Mouse (Mus musculus): Measurements from ENCODE around the gene Cdh13. TPM values are rescaled to one million over a fixed set of nuclear protein-coding genes. Genes with fewer than 3 reads are reported as not detected.
"Not testable (repeated sequence)": the region's sequence is repeated elsewhere in the genome, so short reads cannot be mapped to it uniquely, and the experiment has no call there.

Cdh13 gene
- polyA plus RNA-seq, 1 experiment: not detected

DNA sequence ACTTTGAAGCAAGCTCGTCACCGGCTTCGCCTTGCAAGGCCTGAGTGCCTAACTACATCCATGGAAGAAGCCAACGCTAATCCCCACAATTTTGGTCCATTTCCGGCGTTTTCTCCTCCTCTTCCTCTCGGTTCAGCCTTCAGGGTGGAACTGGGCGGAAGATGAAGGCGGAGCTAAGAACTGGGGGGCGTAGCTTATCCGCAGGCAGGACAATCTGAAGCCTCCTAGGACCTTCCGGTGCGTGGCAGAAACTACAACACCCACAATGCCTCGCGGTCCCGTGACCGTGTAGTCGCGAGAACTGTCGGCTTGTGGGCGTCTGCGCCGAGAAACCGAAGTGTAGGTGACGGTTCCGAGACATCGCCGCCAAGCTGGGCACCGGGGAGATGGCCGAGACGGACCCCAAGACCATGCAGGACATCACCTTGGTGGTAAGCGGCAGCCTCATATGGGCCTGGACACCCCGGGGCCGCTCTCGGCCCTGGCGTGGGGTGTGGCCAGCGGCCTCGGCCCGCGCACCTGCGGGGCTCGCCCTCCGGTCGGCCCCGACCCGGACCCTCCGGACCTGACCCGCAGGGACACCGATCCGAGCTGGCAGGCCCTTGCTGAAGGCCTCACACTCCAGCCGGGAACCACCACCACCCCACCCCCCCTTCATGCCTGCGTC, 1060.8 kb downstream of the Cdh13 start, which contains the start of gene Hsbp1:
TSS of gene Hsbp1 (plus strand) at position 299 of the 667 bp plus-strand sequence.
- peaks cover 30% of the 10 kb centered on the region for H3K36me3 ChIP-seq (ENCODE audit: control insufficient read depth)
- peaks cover 22% of the 10 kb centered on the region for H3K4me1 ChIP-seq (ENCODE audit: control insufficient read depth)
- peaks cover 18% of the 10 kb centered on the region for H3K9me3 ChIP-seq (ENCODE audit: control insufficient read depth, low read length)
- peak within 1 kb of the TSS; percentile 70 for H3K4me3 ChIP-seq (replicated peaks)
- H3K27me3 ChIP-seq (ENCODE audit: control insufficient read depth): peaks cover 4% of the 10 kb centered on the region; the same call in 1 of the 2 replicates
- TF ChIP-seq GATA1 (IDR thresholded peaks at IDR 0.05; ENCODE audit: low read length) (no peak), TAL1 (IDR thresholded peaks at IDR 0.05; ENCODE audit: low read length) (no peak)

- TF ChIP-seq TAL1 (IDR thresholded peaks at IDR 0.05; ENCODE audit: low read length) (no peak), GATA1 (IDR thresholded peaks at IDR 0.05; ENCODE audit: low read length) (no peak)
- H3K9me3 ChIP-seq (ENCODE audit: control insufficient read depth, low read length): peaks cover 15% of the 10 kb centered on the region
- H3K36me3 ChIP-seq (ENCODE audit: control insufficient read depth): peaks cover 36% of the 10 kb centered on the region
- peaks cover 4% of the 10 kb centered on the region; the same call in 1 of the 2 replicates for H3K27me3 ChIP-seq (ENCODE audit: control insufficient read depth)
- H3K4me3 ChIP-seq (replicated peaks): peak overlapping the region; percentile 70
- H3K4me1 ChIP-seq (ENCODE audit: control insufficient read depth): peaks cover 29% of the 10 kb centered on the region
These were observed 1061.6 kb downstream of the Cdh13 start for GRCm38 (mm10) chr8:119345029-119345682.

DNA sequence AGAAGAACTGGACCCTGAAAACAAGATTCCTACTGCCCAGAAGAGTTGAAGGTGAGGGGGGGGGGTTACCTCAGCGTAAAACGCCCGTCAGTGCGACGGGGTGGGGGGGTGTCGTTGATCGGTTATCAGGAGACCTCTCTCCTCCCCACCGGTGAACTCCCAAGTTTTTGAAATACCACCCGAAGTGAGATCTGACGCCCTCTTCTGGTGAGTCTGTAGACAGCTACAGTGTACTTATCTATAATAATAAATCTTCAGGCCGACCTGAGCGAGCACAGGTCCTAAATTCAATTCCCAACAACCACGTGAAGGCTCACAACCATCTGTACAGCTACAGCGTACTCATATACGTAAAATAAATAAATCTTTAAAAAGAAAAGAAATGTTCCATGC, 1062.1 kb downstream of the Cdh13 start:
- Histone ChIP-seq H3K27me3 (ENCODE audit: control insufficient read depth) (peaks cover 4% of the 10 kb centered on the region; the same call in 1 of the 2 replicates), H3K9me3 (ENCODE audit: control insufficient read depth, low read length) (peaks cover 15% of the 10 kb centered on the region), H3K36me3 (ENCODE audit: control insufficient read depth) (peaks cover 39% of the 10 kb centered on the region), H3K4me1 (ENCODE audit: control insufficient read depth) (peaks cover 32% of the 10 kb centered on the region), H3K4me3 (replicated peaks) (peak overlapping the region; percentile 70)
- TF ChIP-seq TAL1 (IDR thresholded peaks at IDR 0.05; ENCODE audit: low read length) (no peak), GATA1 (IDR thresholded peaks at IDR 0.05; ENCODE audit: low read length) (no peak)

- Histone ChIP-seq H3K4me3 (replicated peaks) (no peak overlapping the region), H3K36me3 (ENCODE audit: control insufficient read depth) (peaks cover 37% of the 10 kb centered on the region), H3K9me3 (ENCODE audit: control insufficient read depth, low read length) (no peaks in the 10 kb centered on the region), H3K4me1 (ENCODE audit: control insufficient read depth) (peaks cover 34% of the 10 kb centered on the region), H3K27me3 (ENCODE audit: control insufficient read depth) (no peaks in the 10 kb centered on the region)
- no peak for TF ChIP-seq TAL1 (IDR thresholded peaks at IDR 0.05; ENCODE audit: low read length)
- no peak for TF ChIP-seq GATA1 (IDR thresholded peaks at IDR 0.05; ENCODE audit: low read length)
These were observed 1068.1 kb downstream of the Cdh13 start for GRCm38 (mm10) chr8:119351647-119352046.

GRCm38 (mm10) chr8:119352977-119353658, 1069.6 kb downstream of the Cdh13 start:
- Histone ChIP-seq H3K36me3 (ENCODE audit: control insufficient read depth) (peaks cover 22% of the 10 kb centered on the region), H3K4me1 (ENCODE audit: control insufficient read depth) (peaks cover 34% of the 10 kb centered on the region), H3K4me3 (replicated peaks) (no peak overlapping the region), H3K27me3 (ENCODE audit: control insufficient read depth) (no peaks in the 10 kb centered on the region), H3K9me3 (ENCODE audit: control insufficient read depth, low read length) (no peaks in the 10 kb centered on the region)
- TF ChIP-seq GATA1 (IDR thresholded peaks at IDR 0.05; ENCODE audit: low read length) (no peak), TAL1 (IDR thresholded peaks at IDR 0.05; ENCODE audit: low read length) (no peak)

- no peak overlapping the region for H3K4me3 ChIP-seq (replicated peaks)
- TF ChIP-seq TAL1 (IDR thresholded peaks at IDR 0.05; ENCODE audit: low read length) (no peak), GATA1 (IDR thresholded peaks at IDR 0.05; ENCODE audit: low read length) (no peak)
- no peaks in the 10 kb centered on the region for H3K9me3 ChIP-seq (ENCODE audit: control insufficient read depth, low read length)
These were observed 1070.1 kb downstream of the Cdh13 start for GRCm38 (mm10) chr8:119353659-119354023.

DNA sequence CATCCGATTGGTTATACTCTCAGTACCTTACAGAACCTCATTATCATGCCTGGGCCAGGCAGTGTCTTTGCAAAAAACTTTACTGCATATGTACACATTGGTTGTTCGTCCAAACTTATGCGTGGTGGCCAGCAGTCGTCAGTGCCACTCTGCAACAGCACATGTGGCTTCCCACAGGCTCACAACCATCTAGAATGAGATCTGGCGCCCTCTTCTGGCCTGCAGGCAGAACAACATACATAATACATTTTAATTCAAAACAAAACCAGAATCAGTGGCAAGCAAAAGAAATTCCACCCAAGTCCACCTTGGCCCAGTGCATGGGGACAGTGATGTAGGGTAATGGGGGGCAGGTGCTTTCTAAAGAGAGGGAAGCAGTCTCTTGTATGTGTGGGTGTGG, 1073.1 kb downstream of the Cdh13 start:
- H3K9me3 ChIP-seq (ENCODE audit: control insufficient read depth, low read length); H3K36me3 ChIP-seq (ENCODE audit: control insufficient read depth); H3K27me3 ChIP-seq (ENCODE audit: control insufficient read depth); H3K4me3 ChIP-seq (replicated peaks): not testable (repeated sequence)
- peaks cover 21% of the 10 kb centered on the region for H3K4me1 ChIP-seq (ENCODE audit: control insufficient read depth)

More at GRCm38 (mm10) chr8:119353659-119354023, 1070.1 kb downstream of the Cdh13 start:
- peaks cover 34% of the 10 kb centered on the region for H3K4me1 ChIP-seq (ENCODE audit: control insufficient read depth)
- H3K36me3 ChIP-seq (ENCODE audit: control insufficient read depth): peaks cover 17% of the 10 kb centered on the region
- no peaks in the 10 kb centered on the region for H3K27me3 ChIP-seq (ENCODE audit: control insufficient read depth)

- Histone ChIP-seq H3K27me3 (ENCODE audit: control insufficient read depth) (no peaks in the 10 kb centered on the region), H3K4me3 (replicated peaks) (no peak overlapping the region), H3K4me1 (ENCODE audit: control insufficient read depth) (peaks cover 18% of the 10 kb centered on the region), H3K9me3 (ENCODE audit: control insufficient read depth, low read length) (no peaks in the 10 kb centered on the region), H3K36me3 (ENCODE audit: control insufficient read depth) (no peaks in the 10 kb centered on the region)
- no peak for TF ChIP-seq GATA1 (IDR thresholded peaks at IDR 0.05; ENCODE audit: low read length)
- TF ChIP-seq TAL1 (IDR thresholded peaks at IDR 0.05; ENCODE audit: low read length): no peak
These were observed 1074.6 kb downstream of the Cdh13 start for GRCm38 (mm10) chr8:119358175-119358574.

DNA sequence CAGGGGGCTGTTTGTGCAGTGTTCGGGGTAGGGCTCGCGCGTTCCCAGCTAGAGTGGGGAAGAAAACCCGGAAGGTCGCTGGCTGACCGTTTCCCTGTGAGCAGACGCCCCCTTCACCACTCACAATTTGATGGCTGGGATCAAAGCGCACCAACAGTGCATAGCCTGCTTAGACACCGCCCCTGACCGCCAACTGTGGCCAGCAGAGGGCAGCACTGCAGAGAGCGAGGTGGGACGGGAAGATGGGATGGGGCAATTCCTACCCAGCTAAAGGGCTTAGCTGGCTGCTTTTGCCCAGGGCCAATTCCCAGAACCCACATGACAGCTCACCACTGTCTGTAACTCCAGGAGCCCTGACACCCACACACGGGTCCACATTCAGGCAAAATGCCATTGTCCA, 1075.3 kb downstream of the Cdh13 start:
- Histone ChIP-seq H3K4me3 (replicated peaks) (no peak overlapping the region), H3K9me3 (ENCODE audit: control insufficient read depth, low read length) (no peaks in the 10 kb centered on the region), H3K36me3 (ENCODE audit: control insufficient read depth) (no peaks in the 10 kb centered on the region), H3K4me1 (ENCODE audit: control insufficient read depth) (peaks cover 12% of the 10 kb centered on the region), H3K27me3 (ENCODE audit: control insufficient read depth) (no peaks in the 10 kb centered on the region)
- TF ChIP-seq TAL1 (IDR thresholded peaks at IDR 0.05; ENCODE audit: low read length) (no peak), GATA1 (IDR thresholded peaks at IDR 0.05; ENCODE audit: low read length) (no peak)

Data from erythroblast, embryonic 14.5 days (primary cell).